Mouse (Mus musculus) liver, adult 2 months (tissue): ENCODE results near the gene Gm813. TPM values are rescaled to one million over a fixed set of nuclear protein-coding genes. Genes with fewer than 3 reads are reported as not detected.

Experiments
- DNase-seq: peaks from one replicate; pipeline ENCODE4 v3.0.0-alpha.2; 2011; ENCODE audit warnings: low read depth, low spot score; ENCODE audit errors: extremely low read depth
- H3K27ac ChIP-seq: fragments of 200-500 bp; replicated peaks from 2 replicates; pipeline ENCODE4 v1.5.1; 2012; ENCODE audit warnings: low read depth, mild to moderate bottlenecking, control low read depth, inconsistent platforms, low read length; ENCODE audit not compliant: insufficient read depth
- H3K27me3 ChIP-seq: fragments of 200-500 bp; 2 replicates; pipeline ENCODE4 v1.6.1; 2012; ENCODE audit warnings: mild to moderate bottlenecking, moderate library complexity, low read length, inconsistent platforms; ENCODE audit not compliant: control insufficient read depth, insufficient read depth
- H3K36me3 ChIP-seq: fragments of 200-500 bp; 2 replicates; pipeline ENCODE4 v1.6.1; 2012; ENCODE audit warnings: low read length, inconsistent platforms; ENCODE audit not compliant: control insufficient read depth, insufficient read depth
- H3K4me1 ChIP-seq: fragments of 200-500 bp; 2 replicates; pipeline ENCODE4 v1.6.1; 2011; ENCODE audit warnings: low read length; ENCODE audit not compliant: control insufficient read depth, insufficient read depth
- H3K4me3 ChIP-seq: fragments of 200-500 bp; 2 replicates; pipeline ENCODE4 v1.5.1; 2011; ENCODE audit warnings: low read depth, mild to moderate bottlenecking, control low read depth, low read length, moderate library complexity; ENCODE audit not compliant: insufficient read depth
- H3K79me2 ChIP-seq: fragments of 200-500 bp; 2 replicates; pipeline ENCODE4 v1.6.1; 2012; ENCODE audit warnings: inconsistent platforms, mild to moderate bottlenecking, low read length, moderate library complexity; ENCODE audit not compliant: control insufficient read depth, insufficient read depth
- H3K9ac ChIP-seq: fragments of 200-500 bp; 2 replicates; pipeline ENCODE4 v1.6.1; 2012; ENCODE audit warnings: low read depth, mild to moderate bottlenecking, control low read depth, inconsistent platforms, low read length
- CTCF ChIP-seq: fragments of 200-500 bp; IDR thresholded peaks from 2 replicates; pipeline ENCODE4 v1.5.1; 2011; ENCODE audit warnings: low read depth, low read length, control low read depth
- POLR2A ChIP-seq: fragments of 200-500 bp; IDR thresholded peaks from 2 replicates; pipeline ENCODE4 v1.6.1; 2011; ENCODE audit warnings: low read length, control low read depth; ENCODE audit not compliant: insufficient read depth; ENCODE audit errors: extremely low read depth
- WGBS: fragments of 180-500 bp; shearing (Covaris S2); methylation state at CpG from one replicate; pipeline ENCODE4 v1.1.7; 2018; 5-methylcytosine and 5-hydroxymethylcytosine counted together
- polyA plus RNA-seq: library from polyadenylated mRNA; depleted of rRNA; stranded (reverse); fragments of >200 nt; gene quantifications from 2 replicates; pipeline ENCODE4 v1.2.3, GENCODE M21; 2012
- total RNA-seq: library from RNA; depleted of rRNA; stranded (reverse); fragments of >200 nt; gene quantifications from 2 replicates; pipeline ENCODE4 v1.2.3, GENCODE M21; 2014

The Gm813 gene
- total and polyA plus RNA-seq, 2 experiments, result not detected

DNA sequence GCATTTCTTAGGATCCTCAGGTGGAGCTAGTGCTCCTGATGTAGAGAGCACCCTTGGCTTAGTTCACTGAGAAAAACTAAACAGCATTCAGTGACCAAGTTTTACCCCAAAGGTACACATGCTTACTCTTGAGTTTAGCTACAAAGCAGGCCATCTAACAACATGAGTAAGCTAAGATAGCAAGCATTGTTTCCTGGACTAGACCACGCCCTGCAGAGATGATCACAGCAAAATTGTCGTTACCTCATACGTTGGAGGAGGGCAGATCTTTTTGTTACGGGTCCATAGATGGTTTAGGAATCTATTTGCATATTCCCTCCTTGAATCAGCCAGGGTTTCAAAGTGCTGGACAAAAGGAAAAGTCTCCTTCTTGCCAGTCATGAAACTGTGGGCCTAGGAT, 20.7 kb upstream of the Gm813 start:
- no peak for DNase-seq
- Histone ChIP-seq H3K79me2 (no peaks in the 10 kb centered on the region), H3K27ac (no peak overlapping the region), H3K4me1 (no peaks in the 10 kb centered on the region; the same call in 1 of the 2 replicates), H3K27me3 (no peaks in the 10 kb centered on the region), H3K36me3 (no peaks in the 10 kb centered on the region), H3K4me3 (no peak overlapping the region), H3K9ac (no peak overlapping the region)
- 90% methylated on average over 4 of the region's 4 CpGs for WGBS
- no peak for TF ChIP-seq POLR2A
- no peak for TF ChIP-seq CTCF

- WGBS, result 41% methylated on average over 2 of the region's 2 CpGs
- Histone ChIP-seq H3K36me3 (no peaks in the 10 kb centered on the region), H3K27ac (no peak overlapping the region), H3K4me1 (no peaks in the 10 kb centered on the region; the same call in 1 of the 2 replicates), H3K79me2 (no peaks in the 10 kb centered on the region), H3K27me3 (no peaks in the 10 kb centered on the region), H3K9ac (no peak overlapping the region), H3K4me3 (no peak overlapping the region)
- TF ChIP-seq CTCF (no peak), POLR2A (no peak)
- DNase-seq, result no peak
These were observed 19.1 kb upstream of the Gm813 start for GRCm38 (mm10) chr16:58635866-58636265.

DNA sequence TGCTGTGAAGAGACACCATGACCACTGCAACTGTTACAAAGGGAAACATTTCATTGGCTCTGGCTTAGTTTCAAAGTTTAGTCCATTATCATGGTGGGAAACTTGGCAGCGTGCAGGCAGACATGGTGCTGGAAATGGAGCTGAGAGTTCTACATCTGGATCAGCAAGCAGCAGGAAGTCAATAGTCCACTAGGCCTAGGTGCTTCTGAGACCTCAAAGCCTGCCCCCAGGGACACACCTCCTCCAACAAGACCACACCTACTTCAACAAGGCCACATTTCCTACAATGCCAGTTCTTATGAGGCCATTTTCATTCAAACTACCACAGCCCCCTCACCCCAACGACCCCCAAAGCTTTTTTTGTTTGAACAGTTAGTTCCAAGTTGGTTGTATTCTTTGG, 13.0 kb upstream of the Gm813 start:
- DNase-seq, result peak; percentile 48
- peaks cover 3% of the 10 kb centered on the region; the same call in 1 of the 2 replicates for H3K4me1 ChIP-seq
- 50% methylated on average over 2 of the region's 2 CpGs for WGBS
- H3K9ac ChIP-seq, result no peak overlapping the region
- no peaks in the 10 kb centered on the region for H3K27me3 ChIP-seq
- no peaks in the 10 kb centered on the region for H3K79me2 ChIP-seq
- no peak for TF ChIP-seq CTCF
- TF ChIP-seq POLR2A, result no peak
- no peaks in the 10 kb centered on the region for H3K36me3 ChIP-seq
- H3K27ac ChIP-seq, result no peak overlapping the region
- H3K4me3 ChIP-seq, result no peak overlapping the region

DNA sequence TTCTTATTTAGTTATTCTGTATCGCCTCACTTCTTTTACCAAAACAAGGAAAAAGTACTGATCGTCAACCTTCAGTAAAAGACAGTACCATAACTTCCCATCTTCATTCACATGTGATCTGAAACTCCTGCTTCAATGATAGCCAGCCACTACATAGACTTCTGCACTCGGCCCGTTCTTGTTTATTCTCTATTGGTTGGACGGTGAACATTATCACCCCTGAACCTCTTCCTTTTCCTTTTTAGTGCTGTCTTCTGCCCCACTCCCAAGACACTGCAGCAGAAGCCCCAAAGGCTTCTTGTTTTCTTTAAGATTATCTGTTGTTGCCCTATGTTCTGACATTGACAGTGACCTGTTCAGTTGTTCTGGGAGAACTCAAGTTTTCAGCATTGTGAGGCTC, 12.2 kb upstream of the Gm813 start:
- WGBS, result 93% methylated on average over 5 of the region's 5 CpGs

GRCm38 (mm10) chr16:58628336-58628680, 11.5 kb upstream of the Gm813 start:
- peaks cover 3% of the 10 kb centered on the region; the same call in 1 of the 2 replicates for H3K4me1 ChIP-seq
- no peak overlapping the region for H3K4me3 ChIP-seq
- no peaks in the 10 kb centered on the region for H3K36me3 ChIP-seq
- H3K27me3 ChIP-seq, result no peaks in the 10 kb centered on the region
- no peaks in the 10 kb centered on the region for H3K79me2 ChIP-seq
- TF ChIP-seq POLR2A (no peak), CTCF (no peak)
- H3K9ac ChIP-seq, result no peak overlapping the region
- no peak for DNase-seq
- H3K27ac ChIP-seq, result peak overlapping the region; percentile 56; the same call in 1 of the 2 replicates
- 65% methylated on average over 2 of the region's 2 CpGs for WGBS

More for the DNA sequence above, 12.2 kb upstream of the Gm813 start:
- Histone ChIP-seq H3K79me2 (no peaks in the 10 kb centered on the region), H3K27ac (no peak overlapping the region), H3K27me3 (no peaks in the 10 kb centered on the region), H3K36me3 (no peaks in the 10 kb centered on the region), H3K9ac (no peak overlapping the region), H3K4me3 (no peak overlapping the region), H3K4me1 (peaks cover 3% of the 10 kb centered on the region; the same call in 1 of the 2 replicates)
- TF ChIP-seq CTCF, result no peak
- no peak for TF ChIP-seq POLR2A
- no peak for DNase-seq

DNA sequence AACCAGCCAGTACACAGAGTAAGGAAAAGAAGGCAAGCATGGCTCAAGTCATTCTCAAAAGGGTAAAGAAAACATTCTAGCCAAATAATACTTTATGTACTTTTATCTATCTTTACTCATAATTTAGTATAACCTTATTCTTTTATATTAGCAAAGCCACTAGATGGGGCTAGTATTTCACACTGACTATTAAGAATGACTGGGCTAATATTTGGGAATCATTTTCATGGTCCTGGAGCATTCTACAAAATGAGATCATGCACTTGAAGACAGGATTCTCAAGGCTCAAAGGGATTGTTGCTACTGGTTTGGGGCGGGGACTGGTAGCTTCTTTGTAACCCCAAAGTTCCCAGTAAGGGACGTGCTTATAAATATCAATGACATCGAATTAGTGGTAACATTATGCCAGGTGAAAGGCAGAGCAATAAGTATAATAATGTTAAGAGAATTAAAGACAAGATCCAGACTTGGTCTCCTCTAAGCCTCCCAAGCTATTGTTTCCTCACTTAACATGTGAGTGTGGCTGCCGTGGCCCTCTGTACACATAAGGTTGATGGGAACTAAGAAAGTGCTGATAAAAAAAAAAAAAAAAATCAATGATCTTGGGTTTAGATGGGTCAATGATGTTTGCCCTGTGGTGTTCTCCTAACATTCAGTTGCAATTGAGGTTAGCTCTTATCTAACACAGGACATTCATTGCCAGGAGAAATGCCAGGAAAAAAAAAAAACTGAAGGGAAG, 11.0 kb upstream of the Gm813 start:
- H3K27me3 ChIP-seq, result no peaks in the 10 kb centered on the region
- WGBS, result 37% methylated on average over 4 of the region's 4 CpGs

More for the DNA sequence above, 11.0 kb upstream of the Gm813 start:
- TF ChIP-seq POLR2A (no peak), CTCF (peak; percentile 57)
- Histone ChIP-seq H3K4me3 (no peak overlapping the region), H3K79me2 (no peaks in the 10 kb centered on the region), H3K27ac (peak overlapping the region; percentile 81), H3K4me1 (peaks cover 3% of the 10 kb centered on the region; the same call in 1 of the 2 replicates), H3K36me3 (no peaks in the 10 kb centered on the region), H3K9ac (no peak overlapping the region)
- DNase-seq, result peak; percentile 96
